Mouse (Mus musculus) liver, adult 2 months (tissue): Measurements from ENCODE around the gene Kiss1r. TPM values are rescaled to one million over a fixed set of nuclear protein-coding genes. Genes with fewer than 3 reads are reported as not detected.
A peak's percentile ranks its signal among the peaks of the same experiment; 100 is the strongest.

Experiments
- DNase-seq: peaks from one replicate; pipeline ENCODE4 v3.0.0-alpha.2; 2011; ENCODE audit warnings: low read depth, low spot score; ENCODE audit errors: extremely low read depth
- H3K27ac ChIP-seq: fragments of 200-500 bp; replicated peaks from 2 replicates; pipeline ENCODE4 v1.5.1; 2012; ENCODE audit warnings: low read depth, mild to moderate bottlenecking, control low read depth, inconsistent platforms, low read length; ENCODE audit not compliant: insufficient read depth
- H3K27me3 ChIP-seq: fragments of 200-500 bp; 2 replicates; pipeline ENCODE4 v1.6.1; 2012; ENCODE audit warnings: mild to moderate bottlenecking, moderate library complexity, low read length, inconsistent platforms; ENCODE audit not compliant: control insufficient read depth, insufficient read depth
- H3K36me3 ChIP-seq: fragments of 200-500 bp; 2 replicates; pipeline ENCODE4 v1.6.1; 2012; ENCODE audit warnings: low read length, inconsistent platforms; ENCODE audit not compliant: control insufficient read depth, insufficient read depth
- H3K4me1 ChIP-seq: fragments of 200-500 bp; 2 replicates; pipeline ENCODE4 v1.6.1; 2011; ENCODE audit warnings: low read length; ENCODE audit not compliant: control insufficient read depth, insufficient read depth
- H3K4me3 ChIP-seq: fragments of 200-500 bp; 2 replicates; pipeline ENCODE4 v1.5.1; 2011; ENCODE audit warnings: low read depth, mild to moderate bottlenecking, control low read depth, low read length, moderate library complexity; ENCODE audit not compliant: insufficient read depth
- H3K79me2 ChIP-seq: fragments of 200-500 bp; 2 replicates; pipeline ENCODE4 v1.6.1; 2012; ENCODE audit warnings: inconsistent platforms, mild to moderate bottlenecking, low read length, moderate library complexity; ENCODE audit not compliant: control insufficient read depth, insufficient read depth
- H3K9ac ChIP-seq: fragments of 200-500 bp; 2 replicates; pipeline ENCODE4 v1.6.1; 2012; ENCODE audit warnings: low read depth, mild to moderate bottlenecking, control low read depth, inconsistent platforms, low read length
- CTCF ChIP-seq: fragments of 200-500 bp; IDR thresholded peaks from 2 replicates; pipeline ENCODE4 v1.5.1; 2011; ENCODE audit warnings: low read depth, low read length, control low read depth
- POLR2A ChIP-seq: fragments of 200-500 bp; IDR thresholded peaks from 2 replicates; pipeline ENCODE4 v1.6.1; 2011; ENCODE audit warnings: low read length, control low read depth; ENCODE audit not compliant: insufficient read depth; ENCODE audit errors: extremely low read depth
- WGBS: fragments of 180-500 bp; shearing (Covaris S2); methylation state at CpG from one replicate; pipeline ENCODE4 v1.1.7; 2018; 5-methylcytosine and 5-hydroxymethylcytosine counted together
- polyA plus RNA-seq: library from polyadenylated mRNA; depleted of rRNA; stranded (reverse); fragments of >200 nt; gene quantifications from 2 replicates; pipeline ENCODE4 v1.2.3, GENCODE M21; 2012; rRNA removed
- total RNA-seq: library from RNA; depleted of rRNA; stranded (reverse); fragments of >200 nt; gene quantifications from 2 replicates; pipeline ENCODE4 v1.2.3, GENCODE M21; 2014; rRNA removed

Gene Kiss1r
- 0.18 and 0.60 TPM in 2 replicates for total RNA-seq
- polyA plus RNA-seq = 1.5 and 1.9 TPM in 2 replicates

GRCm38 (mm10) chr10:79916808-79917531 lies at the start of gene Kiss1r:
Gene Kiss1r, plus strand, starts transcription at chr10:79916971.
- H3K27me3 ChIP-seq = peaks cover 12% of the 10 kb centered on the region
- peak; percentile 45 for DNase-seq
- H3K36me3 ChIP-seq = no peaks in the 10 kb centered on the region
- H3K79me2 ChIP-seq = peaks cover 7% of the 10 kb centered on the region; the same call in 1 of the 2 replicates
- H3K9ac ChIP-seq = peak within 1 kb of the TSS; percentile 87
- H3K27ac ChIP-seq = peak within 1 kb of the TSS; percentile 51
- H3K4me3 ChIP-seq = peak within 1 kb of the TSS; percentile 73
- 2% methylated on average over 42 of the region's 42 CpGs for WGBS
- TF ChIP-seq CTCF = no peak
- peak; percentile 90 for TF ChIP-seq POLR2A
- H3K4me1 ChIP-seq = peaks cover 4% of the 10 kb centered on the region

GRCm38 (mm10) chr10:79871845-79872244 lies 44.9 kb upstream of the Kiss1r start:
- 0 out of 2 replicates have a peak, but pooled peaks cover 1% of the 10 kb centered on the region for H3K4me1 ChIP-seq
- H3K79me2 ChIP-seq = no peaks in the 10 kb centered on the region
- H3K36me3 ChIP-seq = no peaks in the 10 kb centered on the region
- H3K27ac ChIP-seq = no peak overlapping the region
- H3K27me3 ChIP-seq = peaks cover 4% of the 10 kb centered on the region; the same call in 1 of the 2 replicates
- TF ChIP-seq POLR2A (no peak), CTCF (no peak)
- H3K9ac ChIP-seq = no peak overlapping the region
- no peak for DNase-seq
- H3K4me3 ChIP-seq = no peak overlapping the region
- WGBS = 88% methylated on average over 8 of the region's 8 CpGs

GRCm38 (mm10) chr10:79872862-79873261 lies 43.9 kb upstream of the Kiss1r start:
- Histone ChIP-seq H3K36me3 (no peaks in the 10 kb centered on the region), H3K27me3 (peaks cover 4% of the 10 kb centered on the region; the same call in 1 of the 2 replicates), H3K4me1 (0 out of 2 replicates have a peak, but pooled peaks cover 1% of the 10 kb centered on the region), H3K9ac (no peak overlapping the region), H3K79me2 (no peaks in the 10 kb centered on the region), H3K4me3 (no peak overlapping the region), H3K27ac (no peak overlapping the region)
- WGBS = 59% methylated on average over 3 of the region's 3 CpGs
- no peak for DNase-seq
- no peak for TF ChIP-seq CTCF
- TF ChIP-seq POLR2A = no peak

GRCm38 (mm10) chr10:79873313-79873712 lies 43.5 kb upstream of the Kiss1r start:
- Histone ChIP-seq H3K9ac (no peak overlapping the region), H3K4me3 (no peak overlapping the region)
- WGBS = 54% methylated on average over 6 of the region's 6 CpGs

GRCm38 (mm10) chr10:79873715-79874289 lies 43.0 kb upstream of the Kiss1r start:
- WGBS = 7% methylated on average over 26 of the region's 26 CpGs
- no peak for DNase-seq
- Histone ChIP-seq H3K4me3 (peak overlapping the region; percentile 55; the same call in 1 of the 2 replicates), H3K79me2 (no peaks in the 10 kb centered on the region), H3K9ac (peak overlapping the region; percentile 37; the same call in 1 of the 2 replicates), H3K36me3 (no peaks in the 10 kb centered on the region), H3K27me3 (peaks cover 4% of the 10 kb centered on the region; the same call in 1 of the 2 replicates), H3K27ac (no peak overlapping the region), H3K4me1 (peaks cover 4% of the 10 kb centered on the region)
- TF ChIP-seq CTCF (no peak), POLR2A (no peak)

More at GRCm38 (mm10) chr10:79873313-79873712, 43.5 kb upstream of the Kiss1r start:
- Histone ChIP-seq H3K79me2 (no peaks in the 10 kb centered on the region), H3K36me3 (no peaks in the 10 kb centered on the region), H3K27me3 (peaks cover 4% of the 10 kb centered on the region; the same call in 1 of the 2 replicates), H3K27ac (no peak overlapping the region), H3K4me1 (peaks cover 3% of the 10 kb centered on the region)
- TF ChIP-seq POLR2A (no peak), CTCF (no peak)
- no peak for DNase-seq
